Mouse (Mus musculus): Measurements from ENCODE around the gene Megf6. TPM values are rescaled to one million over a fixed set of nuclear protein-coding genes. Genes with fewer than 3 reads are reported as not detected.

Megf6 gene
- polyA plus RNA-seq, 1 experiment from 2014 or later: 5.0 TPM

DNA sequence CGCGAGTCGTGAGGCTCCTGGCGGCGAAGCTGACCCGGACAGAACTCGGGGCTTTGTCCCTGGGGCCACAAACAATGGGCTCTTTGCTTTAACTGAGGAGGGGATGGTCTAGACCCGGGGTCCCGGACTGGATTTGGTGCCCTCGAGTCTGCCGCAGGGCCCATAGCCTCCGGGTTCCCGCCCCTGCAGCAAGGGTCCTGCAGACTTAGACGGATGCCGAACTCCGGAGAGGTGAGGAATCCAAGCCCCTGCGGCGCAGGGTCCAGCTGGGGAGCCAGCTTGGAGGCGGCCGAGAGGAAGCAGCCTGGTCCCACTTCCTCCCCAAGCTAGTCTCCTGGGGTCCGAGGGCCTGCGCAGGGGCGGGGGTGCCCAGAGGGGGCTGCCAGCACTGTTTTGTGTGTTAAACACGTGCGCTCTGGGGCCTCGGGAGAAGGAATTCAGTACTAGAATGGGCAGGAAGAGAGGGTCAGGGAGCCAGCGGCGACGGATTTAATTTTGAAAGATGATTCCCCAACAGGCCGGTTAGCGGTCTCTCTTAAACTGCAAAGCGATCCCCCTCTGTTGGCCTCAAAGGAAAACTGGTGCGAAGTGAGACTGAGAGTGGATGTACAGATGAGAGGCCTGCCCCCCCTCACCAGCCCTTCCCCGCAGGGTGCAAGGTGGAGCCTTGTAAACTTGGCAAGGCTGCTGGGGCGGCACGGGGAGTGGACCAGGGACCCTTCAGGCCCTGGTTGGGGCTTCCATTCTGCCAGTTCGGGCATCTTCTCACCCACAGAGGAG, 811 bp downstream of the Megf6 start:
- under 1% methylated on average over 37 of the region's 37 CpGs for WGBS
- Histone ChIP-seq H3K4me3 (ENCODE audit: low read depth, low read length) (peak overlapping the region; percentile 42), H3K9ac (replicated peaks; ENCODE audit: low read depth, low read length) (peak overlapping the region; percentile 41), H3K27me3 (ENCODE audit: control insufficient read depth, insufficient read depth, low read length) (peaks cover 38% of the 10 kb centered on the region), H3K4me2 (ENCODE audit: low read depth, low read length) (peak overlapping the region; percentile 92), H3K9me3 (ENCODE audit: control insufficient read depth, low read length) (no peaks in the 10 kb centered on the region), H3K36me3 (ENCODE audit: control insufficient read depth, insufficient read depth, low read length) (no peaks in the 10 kb centered on the region), H3K4me1 (ENCODE audit: control insufficient read depth, insufficient read depth, low read length) (peaks cover 5% of the 10 kb centered on the region), H3K27ac (ENCODE audit: low read depth, low read length) (no peak overlapping the region)
- ATAC-seq (ENCODE audit: low read depth): peak; percentile 42

DNA sequence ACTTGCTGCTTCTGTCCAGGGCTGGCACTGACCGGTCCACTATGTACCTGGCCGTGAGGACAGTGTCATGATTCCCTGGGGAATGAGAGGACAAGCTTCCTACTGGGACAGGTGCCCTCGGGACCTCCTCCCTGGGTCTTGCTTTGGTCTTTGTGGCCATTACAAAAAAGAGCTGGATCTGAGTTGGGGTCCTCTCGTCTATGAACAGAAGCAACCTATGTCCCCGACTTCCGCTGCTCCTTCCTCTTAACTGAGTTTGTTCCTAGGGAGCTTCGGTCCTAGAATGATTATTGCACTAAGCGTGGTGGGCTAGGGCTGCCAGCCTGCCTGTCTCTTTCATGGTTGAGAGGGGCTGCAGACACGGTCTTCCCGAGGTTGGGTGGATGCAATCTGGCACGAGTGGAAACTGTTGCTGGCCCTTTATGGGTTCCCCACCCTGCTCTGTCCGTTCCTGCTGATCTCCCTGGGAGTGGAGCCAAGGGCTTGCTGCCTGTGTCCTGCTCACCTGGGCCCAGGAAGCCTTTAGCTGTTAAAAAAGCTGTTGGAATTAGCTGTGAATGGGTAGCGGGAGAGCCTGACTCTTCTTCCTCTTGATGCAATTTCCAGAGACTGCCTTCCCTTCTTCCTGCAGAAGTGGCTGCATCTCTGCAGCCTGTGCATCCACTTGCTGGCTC, 1.5 kb downstream of the Megf6 start:
- no peak for ATAC-seq (ENCODE audit: low read depth)
- no peak overlapping the region for H3K27ac ChIP-seq (ENCODE audit: low read depth, low read length)
- H3K4me2 ChIP-seq (ENCODE audit: low read depth, low read length): peak overlapping the region; percentile 92
- H3K27me3 ChIP-seq (ENCODE audit: control insufficient read depth, insufficient read depth, low read length): peaks cover 38% of the 10 kb centered on the region
- H3K4me1 ChIP-seq (ENCODE audit: control insufficient read depth, insufficient read depth, low read length): peaks cover 5% of the 10 kb centered on the region
- H3K4me3 ChIP-seq (ENCODE audit: low read depth, low read length): peak overlapping the region; percentile 42
- WGBS: 37% methylated on average over 13 of the region's 13 CpGs
- no peaks in the 10 kb centered on the region for H3K9me3 ChIP-seq (ENCODE audit: control insufficient read depth, low read length)
- no peak overlapping the region for H3K9ac ChIP-seq (replicated peaks; ENCODE audit: low read depth, low read length)
- no peaks in the 10 kb centered on the region for H3K36me3 ChIP-seq (ENCODE audit: control insufficient read depth, insufficient read depth, low read length)

- no peaks in the 10 kb centered on the region for H3K36me3 ChIP-seq (ENCODE audit: control insufficient read depth, insufficient read depth, low read length)
- no peak overlapping the region for H3K4me3 ChIP-seq (ENCODE audit: low read depth, low read length)
- H3K27ac ChIP-seq (ENCODE audit: low read depth, low read length): no peak overlapping the region
- no peak overlapping the region for H3K4me2 ChIP-seq (ENCODE audit: low read depth, low read length)
- H3K9me3 ChIP-seq (ENCODE audit: control insufficient read depth, low read length): no peaks in the 10 kb centered on the region
- 66% methylated on average over 8 of the region's 8 CpGs for WGBS
- peaks cover 2% of the 10 kb centered on the region for H3K27me3 ChIP-seq (ENCODE audit: control insufficient read depth, insufficient read depth, low read length)
- ATAC-seq (ENCODE audit: low read depth): no peak
- no peak overlapping the region for H3K9ac ChIP-seq (replicated peaks; ENCODE audit: low read depth, low read length)
- no peaks in the 10 kb centered on the region for H3K4me1 ChIP-seq (ENCODE audit: control insufficient read depth, insufficient read depth, low read length)
Measured at GRCm38 (mm10) chr4:154177257-154177656, 6.7 kb downstream of the Megf6 start.

GRCm38 (mm10) chr4:154181001-154181400, 10.5 kb downstream of the Megf6 start:
- no peak overlapping the region for H3K9ac ChIP-seq (replicated peaks; ENCODE audit: low read depth, low read length)
- ATAC-seq (ENCODE audit: low read depth): no peak
- H3K4me3 ChIP-seq (ENCODE audit: low read depth, low read length): no peak overlapping the region
- 91% methylated on average over 7 of the region's 7 CpGs for WGBS
- H3K4me2 ChIP-seq (ENCODE audit: low read depth, low read length): no peak overlapping the region
- H3K36me3 ChIP-seq (ENCODE audit: control insufficient read depth, insufficient read depth, low read length): no peaks in the 10 kb centered on the region
- no peaks in the 10 kb centered on the region for H3K27me3 ChIP-seq (ENCODE audit: control insufficient read depth, insufficient read depth, low read length)
- H3K4me1 ChIP-seq (ENCODE audit: control insufficient read depth, insufficient read depth, low read length): no peaks in the 10 kb centered on the region
- no peak overlapping the region for H3K27ac ChIP-seq (ENCODE audit: low read depth, low read length)
- H3K9me3 ChIP-seq (ENCODE audit: control insufficient read depth, low read length): no peaks in the 10 kb centered on the region

DNA sequence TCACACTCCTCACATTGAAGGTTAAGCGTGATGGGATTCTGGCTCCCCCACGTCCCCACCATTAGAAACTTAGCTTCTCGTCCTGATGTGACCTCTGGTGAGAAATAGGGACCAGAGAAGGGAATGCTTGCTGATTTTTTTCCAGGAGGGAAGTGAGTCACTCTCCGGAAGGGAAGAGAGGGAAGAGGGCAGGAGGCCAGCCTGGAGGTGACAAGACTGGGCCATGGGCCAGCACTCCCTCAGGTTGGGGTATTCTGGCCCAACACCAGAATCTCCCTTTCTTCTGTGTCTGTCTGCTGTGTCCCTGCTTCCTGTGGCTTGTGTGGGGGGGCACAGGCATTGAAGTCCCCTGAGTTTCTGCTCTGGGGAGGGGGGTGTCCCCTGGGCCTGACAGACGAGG, 13.0 kb downstream of the Megf6 start:
- H3K4me1 ChIP-seq (ENCODE audit: control insufficient read depth, insufficient read depth, low read length): no peaks in the 10 kb centered on the region
- H3K9me3 ChIP-seq (ENCODE audit: control insufficient read depth, low read length): no peaks in the 10 kb centered on the region
- no peak for ATAC-seq (ENCODE audit: low read depth)
- 88% methylated on average over 5 of the region's 5 CpGs for WGBS
- H3K27ac ChIP-seq (ENCODE audit: low read depth, low read length): no peak overlapping the region
- no peaks in the 10 kb centered on the region for H3K36me3 ChIP-seq (ENCODE audit: control insufficient read depth, insufficient read depth, low read length)
- no peaks in the 10 kb centered on the region for H3K27me3 ChIP-seq (ENCODE audit: control insufficient read depth, insufficient read depth, low read length)
- H3K4me2 ChIP-seq (ENCODE audit: low read depth, low read length): no peak overlapping the region
- H3K9ac ChIP-seq (replicated peaks; ENCODE audit: low read depth, low read length): no peak overlapping the region
- H3K4me3 ChIP-seq (ENCODE audit: low read depth, low read length): no peak overlapping the region

DNA sequence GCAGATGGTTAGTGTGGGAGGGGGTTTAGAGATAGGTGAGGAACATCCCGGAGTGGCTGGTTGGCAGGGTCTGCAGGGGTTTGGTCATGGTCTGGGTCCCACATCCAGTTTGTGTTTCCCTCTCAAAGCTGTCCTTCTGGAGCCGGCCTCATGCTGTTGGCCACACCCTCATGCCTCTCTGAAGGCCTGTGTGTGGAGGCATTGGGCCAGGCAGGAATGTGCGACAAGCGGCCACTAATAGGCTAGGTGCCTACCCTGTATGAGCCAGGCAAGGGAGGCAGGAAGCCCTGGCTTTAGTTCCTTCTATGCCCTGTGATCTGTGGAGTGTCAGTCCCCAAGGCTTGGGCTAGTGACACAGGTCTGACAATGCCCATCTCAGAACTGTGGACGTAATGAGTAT, 14.5 kb downstream of the Megf6 start:
- no peak overlapping the region for H3K4me3 ChIP-seq (ENCODE audit: low read depth, low read length)
- WGBS: 79% methylated on average over 5 of the region's 5 CpGs
- H3K36me3 ChIP-seq (ENCODE audit: control insufficient read depth, insufficient read depth, low read length): no peaks in the 10 kb centered on the region
- no peak overlapping the region for H3K4me2 ChIP-seq (ENCODE audit: low read depth, low read length)
- H3K27ac ChIP-seq (ENCODE audit: low read depth, low read length): no peak overlapping the region
- no peaks in the 10 kb centered on the region for H3K27me3 ChIP-seq (ENCODE audit: control insufficient read depth, insufficient read depth, low read length)
- H3K9ac ChIP-seq (replicated peaks; ENCODE audit: low read depth, low read length): no peak overlapping the region
- ATAC-seq (ENCODE audit: low read depth): no peak
- H3K4me1 ChIP-seq (ENCODE audit: control insufficient read depth, insufficient read depth, low read length): no peaks in the 10 kb centered on the region
- no peaks in the 10 kb centered on the region for H3K9me3 ChIP-seq (ENCODE audit: control insufficient read depth, low read length)

- Histone ChIP-seq H3K36me3 (ENCODE audit: control insufficient read depth, insufficient read depth, low read length) (no peaks in the 10 kb centered on the region), H3K4me2 (ENCODE audit: low read depth, low read length) (no peak overlapping the region), H3K27ac (ENCODE audit: low read depth, low read length) (no peak overlapping the region), H3K4me3 (ENCODE audit: low read depth, low read length) (no peak overlapping the region), H3K9ac (replicated peaks; ENCODE audit: low read depth, low read length) (no peak overlapping the region), H3K27me3 (ENCODE audit: control insufficient read depth, insufficient read depth, low read length) (no peaks in the 10 kb centered on the region), H3K4me1 (ENCODE audit: control insufficient read depth, insufficient read depth, low read length) (no peaks in the 10 kb centered on the region), H3K9me3 (ENCODE audit: control insufficient read depth, low read length) (no peaks in the 10 kb centered on the region)
- WGBS: 73% methylated on average over 10 of the region's 11 CpGs
- no peak for ATAC-seq (ENCODE audit: low read depth)
Measured at GRCm38 (mm10) chr4:154186002-154186537, 15.5 kb downstream of the Megf6 start.

DNA sequence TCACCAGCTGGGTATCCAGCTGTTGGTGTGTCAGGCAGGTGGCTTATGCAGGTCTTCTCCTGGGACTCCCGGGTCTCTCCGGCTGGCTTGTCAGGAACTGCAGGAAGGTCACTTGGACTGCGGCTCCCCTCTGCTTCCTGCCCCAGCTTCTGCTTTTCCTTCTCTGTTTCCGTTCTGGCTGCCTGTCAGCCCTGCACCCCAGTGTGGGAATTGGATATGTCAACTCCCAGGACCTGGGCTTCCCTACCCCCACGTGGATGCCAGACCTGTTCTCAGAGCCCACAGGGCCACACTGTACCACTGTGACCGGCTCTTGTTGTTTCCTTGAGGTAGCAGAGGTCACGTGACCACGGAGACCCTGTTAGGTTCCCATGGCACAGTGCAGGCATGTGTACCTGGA, 18.4 kb downstream of the Megf6 start:
- Histone ChIP-seq H3K4me1 (ENCODE audit: control insufficient read depth, insufficient read depth, low read length) (no peaks in the 10 kb centered on the region), H3K27me3 (ENCODE audit: control insufficient read depth, insufficient read depth, low read length) (no peaks in the 10 kb centered on the region), H3K27ac (ENCODE audit: low read depth, low read length) (no peak overlapping the region), H3K9ac (replicated peaks; ENCODE audit: low read depth, low read length) (no peak overlapping the region), H3K4me3 (ENCODE audit: low read depth, low read length) (no peak overlapping the region), H3K9me3 (ENCODE audit: control insufficient read depth, low read length) (no peaks in the 10 kb centered on the region), H3K36me3 (ENCODE audit: control insufficient read depth, insufficient read depth, low read length) (no peaks in the 10 kb centered on the region), H3K4me2 (ENCODE audit: low read depth, low read length) (no peak overlapping the region)
- no peak for ATAC-seq (ENCODE audit: low read depth)
- 76% methylated on average over 8 of the region's 8 CpGs for WGBS

DNA sequence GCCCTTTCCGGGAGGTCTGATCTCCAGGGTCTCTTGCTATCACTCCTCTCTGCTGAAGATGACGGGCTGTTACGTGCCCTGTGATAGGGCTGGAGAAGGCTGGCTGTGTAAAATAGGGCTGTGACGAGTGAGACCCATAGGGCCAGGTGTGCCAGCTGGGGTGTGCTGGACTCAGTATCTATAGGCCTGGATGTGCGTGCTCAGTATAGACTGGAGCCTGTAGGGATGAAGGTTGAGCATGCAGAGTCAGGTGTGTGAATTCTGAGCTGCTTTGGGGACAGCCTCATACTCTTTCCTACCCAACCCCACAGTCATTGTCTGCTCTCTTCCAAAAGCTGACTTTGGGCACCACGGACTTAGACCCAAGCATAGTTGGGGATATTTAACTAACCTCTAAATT, 27.4 kb downstream of the Megf6 start:
- H3K4me2 ChIP-seq (ENCODE audit: low read depth, low read length): no peak overlapping the region
- no peaks in the 10 kb centered on the region for H3K9me3 ChIP-seq (ENCODE audit: control insufficient read depth, low read length)
- H3K27ac ChIP-seq (ENCODE audit: low read depth, low read length): no peak overlapping the region
- 47% methylated on average over 6 of the region's 6 CpGs for WGBS
- no peaks in the 10 kb centered on the region for H3K36me3 ChIP-seq (ENCODE audit: control insufficient read depth, insufficient read depth, low read length)
- no peak overlapping the region for H3K4me3 ChIP-seq (ENCODE audit: low read depth, low read length)
- no peak overlapping the region for H3K9ac ChIP-seq (replicated peaks; ENCODE audit: low read depth, low read length)
- no peak for ATAC-seq (ENCODE audit: low read depth)
- peaks cover 9% of the 10 kb centered on the region; the same call in 1 of the 2 replicates for H3K4me1 ChIP-seq (ENCODE audit: control insufficient read depth, insufficient read depth, low read length)
- no peaks in the 10 kb centered on the region for H3K27me3 ChIP-seq (ENCODE audit: control insufficient read depth, insufficient read depth, low read length)

All from neural tube, embryonic 14.5 days (tissue).